In genomic region chr7:116728379-116728778, GRCm38 (mm10) we compare ENCODE assay signal across 9 mouse cellular contexts.
DNase-seq lines count a peak whose midpoint lies in the region; ATAC-seq lines count a peak whose summit lies in the region.
"Had no signal": no experiment of that assay in that cellular context is flagged by ENCODE, and none has a peak within 500 bp of the region (broad histone marks: within the 10 kb centered on the region; RNA-seq: fewer than 3 reads in every experiment).

No protein-coding gene starts in this region.

- peaks cover 9% of the 10 kb centered on the region; the same call in 1 of the 2 replicates for H3K4me1 ChIP-seq in heart, embryonic 12.5 days (replicated peaks)
- no peaks in the 10 kb centered on the region for H3K4me1 ChIP-seq in embryonic facial prominence, embryonic 14.5 days (ENCODE audit: control insufficient read depth, insufficient read depth, low read length)

- intact Hi-C loops in left cerebral cortex, postnatal 36 days (cut with DNase I): no loop called here

- no peaks in the 10 kb centered on the region for H3K27me3 ChIP-seq in heart, embryonic 12.5 days (replicated peaks)
- H3K27me3 ChIP-seq in embryonic facial prominence, embryonic 14.5 days (replicated peaks; ENCODE audit: control insufficient read depth, insufficient read depth, low read length): no peaks in the 10 kb centered on the region

- ATAC-seq in heart, embryonic 12.5 days (ENCODE audit: insufficient number of reproducible peaks, low FRiP score): no peak
- ATAC-seq in embryonic facial prominence, embryonic 14.5 days (ENCODE audit: low read depth): peak; percentile 93

- H3K4me3 ChIP-seq in heart, embryonic 12.5 days: no peak overlapping the region
- H3K4me3 ChIP-seq in embryonic facial prominence, embryonic 14.5 days (ENCODE audit: low read depth, low read length): no peak overlapping the region

- H3K9ac ChIP-seq in heart, embryonic 12.5 days: no peak overlapping the region
- no peak overlapping the region for H3K9ac ChIP-seq in embryonic facial prominence, embryonic 14.5 days (ENCODE audit: low read depth, low read length)

- 8% methylated on average over 2 of the region's 2 CpGs for WGBS in heart, embryonic 12.5 days
- 13% methylated on average over 2 of the region's 2 CpGs for WGBS in embryonic facial prominence, embryonic 14.5 days

- no peaks in the 10 kb centered on the region for H3K36me3 ChIP-seq in heart, embryonic 12.5 days
- H3K36me3 ChIP-seq in embryonic facial prominence, embryonic 14.5 days (ENCODE audit: control insufficient read depth, insufficient read depth, low read length): no peaks in the 10 kb centered on the region

- no peak overlapping the region for H3K4me2 ChIP-seq in heart, embryonic 12.5 days
- H3K4me2 ChIP-seq in embryonic facial prominence, embryonic 14.5 days (ENCODE audit: low read depth, low read length): no peak overlapping the region

- H3K27ac ChIP-seq in heart, embryonic 12.5 days (ENCODE audit: poor library complexity, severe bottlenecking): no peak overlapping the region
- no peak overlapping the region; the same call in 1 of the 2 replicates for H3K27ac ChIP-seq in embryonic facial prominence, embryonic 14.5 days (replicated peaks; ENCODE audit: low read depth, low read length)

- DNase-seq in heart, adult 11 months: peak; percentile 95
- DNase-seq in Muller cell, postnatal 12 days (ENCODE audit: inconsistent ontology term): peak; percentile 42
- peak; percentile 82 for DNase-seq in embryonic facial prominence, embryonic 14.5 days (ENCODE audit: low spot score)
- peak; percentile 31 for DNase-seq in kidney, postnatal 10 days
- DNase-seq in adrenal gland, adult 18-20 months (ENCODE audit: low spot score in 2 of 2): no peak
- DNase-seq in left cerebral cortex, postnatal 36 days (ENCODE audit: low spot score in 2 of 2): no peak
- no peak for DNase-seq in frontal cortex, postnatal 14 days (ENCODE audit: low spot score in 2 of 2)
- DNase-seq: right cerebral cortex, adult 18-20 months had no signal

- peaks cover 7% of the 10 kb centered on the region for H3K9me3 ChIP-seq in heart, embryonic 12.5 days (replicated peaks)
- H3K9me3 ChIP-seq in embryonic facial prominence, embryonic 14.5 days (ENCODE audit: control insufficient read depth, low read length): no peaks in the 10 kb centered on the region

Comparison
In these comparisons a context has a peak if more than half of its experiments do, and no peak if none do; other contexts are left out.
1. DNase-seq: peak in heart, adult 11 months (single experiment), Muller cell, postnatal 12 days (single experiment), embryonic facial prominence, embryonic 14.5 days (single experiment) and kidney, postnatal 10 days (single experiment); none in adrenal gland, adult 18-20 months (0 of 2), left cerebral cortex, postnatal 36 days (0 of 2) and frontal cortex, postnatal 14 days (0 of 2).